Mouse (Mus musculus) heart, adult 11 months (tissue): ENCODE measurements around the gene 6430571L13Rik.

Source experiments
- DNase-seq: peaks from one replicate; pipeline ENCODE4 v3.0.0; 2022

6430571L13Rik gene

GRCm38 (mm10) chr9:107386722-107387121, 46.3 kb downstream of the 6430571L13Rik start:
- no peak for DNase-seq

GRCm38 (mm10) chr9:107387708-107388107, 47.3 kb downstream of the 6430571L13Rik start:
- no peak for DNase-seq

GRCm38 (mm10) chr9:107388263-107388662, 47.9 kb downstream of the 6430571L13Rik start:
- no peak for DNase-seq

DNA sequence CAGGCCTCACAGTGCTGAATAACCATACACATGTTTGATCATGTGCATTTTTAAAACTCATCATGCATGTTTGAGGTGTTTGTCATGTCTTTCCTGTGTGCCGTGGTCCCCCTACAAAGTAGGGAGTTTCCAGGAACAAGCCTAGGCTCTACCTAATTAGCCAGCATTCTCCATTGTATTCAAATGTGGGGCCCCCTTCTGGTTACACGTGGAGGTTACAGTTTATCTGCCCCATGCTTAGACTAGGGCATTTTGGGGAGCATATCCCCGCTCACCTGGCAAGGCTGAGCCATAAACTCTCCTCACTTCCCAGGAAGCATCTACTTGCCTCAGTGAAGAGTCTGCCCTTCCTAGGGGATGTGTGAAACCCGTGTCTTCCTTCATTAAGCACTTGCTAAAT, 56.0 kb downstream of the 6430571L13Rik start:
- DNase-seq = no peak

GRCm38 (mm10) chr9:107398968-107399367, 58.6 kb downstream of the 6430571L13Rik start:
- no peak for DNase-seq

DNA sequence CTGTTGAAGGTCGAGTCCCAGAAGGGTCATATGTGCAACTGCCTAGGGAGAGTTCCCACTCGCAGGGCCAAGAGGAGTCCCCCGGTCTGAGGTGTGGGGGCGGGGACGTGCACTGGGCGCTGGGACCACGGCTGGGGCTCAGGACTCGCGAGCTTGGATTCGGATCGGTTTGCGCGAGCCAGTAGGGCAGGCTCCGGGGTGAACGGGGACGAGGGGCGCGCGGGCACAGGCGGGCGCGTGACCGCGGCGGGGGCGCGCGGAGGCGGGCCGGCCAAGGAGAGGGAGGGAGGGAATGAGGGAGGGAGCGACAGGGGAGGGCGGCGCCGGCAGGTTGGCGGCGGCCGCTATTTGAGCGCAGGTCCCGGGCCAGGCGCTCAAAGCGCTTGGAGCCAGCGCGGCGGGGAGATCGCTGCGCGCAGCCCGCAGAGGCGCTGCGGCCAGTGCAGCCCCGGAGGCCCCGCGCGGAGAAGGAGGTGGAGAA, 59.1 kb downstream of the 6430571L13Rik start, which contains the start of gene Cacna2d2:
Gene Cacna2d2 (plus strand): TSS at position 122 of the 481 bp plus-strand sequence.
- peak; percentile 96 for DNase-seq

DNA sequence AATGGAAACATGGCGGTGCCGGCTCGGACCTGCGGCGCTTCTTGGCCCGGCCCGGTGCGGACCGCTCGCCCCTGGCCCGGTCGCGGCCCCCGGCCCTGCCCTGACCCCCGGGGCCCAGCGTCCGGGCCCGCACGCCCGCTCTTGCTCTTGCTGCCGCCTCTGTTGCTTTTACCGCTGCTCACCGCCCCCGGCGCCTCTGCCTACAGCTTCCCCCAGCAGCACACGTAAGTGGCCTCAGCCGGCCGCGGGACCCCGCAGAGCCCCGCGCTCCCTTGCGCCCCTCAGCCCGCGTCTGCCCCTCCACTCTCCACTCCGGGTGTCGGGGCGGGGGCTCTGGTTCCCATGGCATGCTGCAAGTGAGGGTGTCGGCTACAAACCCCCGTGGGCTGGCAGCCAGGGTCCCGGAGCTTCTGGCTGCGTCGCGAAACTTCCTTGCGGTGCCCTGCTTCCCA, 59.7 kb downstream of the 6430571L13Rik start:
- peak; percentile 88 for DNase-seq

DNA sequence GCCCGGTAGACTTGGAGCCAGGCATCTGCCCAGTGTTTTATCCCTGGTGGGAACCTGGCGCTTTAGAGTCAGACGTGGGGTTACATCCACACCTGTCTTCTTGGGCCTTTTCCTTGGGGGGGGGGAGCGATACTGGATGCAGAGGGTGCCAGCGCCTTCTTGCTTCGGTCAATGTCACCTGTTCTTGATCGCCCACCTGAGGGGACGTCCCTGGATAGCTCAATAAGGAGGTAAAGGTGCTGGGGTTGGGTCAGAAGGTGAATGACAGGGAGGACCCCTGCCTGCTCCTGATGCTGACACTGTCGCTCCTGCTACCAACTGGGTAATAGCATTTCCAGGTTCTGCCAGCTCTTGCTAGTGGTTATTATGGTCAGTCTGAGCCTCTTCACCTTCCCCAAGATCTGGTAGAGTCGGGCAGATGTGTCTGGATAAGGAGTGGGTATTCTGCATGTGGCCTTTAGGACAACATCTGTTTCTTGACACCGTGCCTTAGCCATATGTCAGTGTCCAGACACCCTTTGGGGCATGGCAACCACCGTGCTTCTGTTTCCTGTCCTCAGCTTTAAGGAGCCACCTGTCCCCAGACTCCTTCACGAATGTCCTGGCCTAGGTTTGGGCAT, 60.4 kb downstream of the 6430571L13Rik start:
- DNase-seq = no peak
